ENCODE assay signal across 8 mouse cellular contexts in the genomic region with DNA sequence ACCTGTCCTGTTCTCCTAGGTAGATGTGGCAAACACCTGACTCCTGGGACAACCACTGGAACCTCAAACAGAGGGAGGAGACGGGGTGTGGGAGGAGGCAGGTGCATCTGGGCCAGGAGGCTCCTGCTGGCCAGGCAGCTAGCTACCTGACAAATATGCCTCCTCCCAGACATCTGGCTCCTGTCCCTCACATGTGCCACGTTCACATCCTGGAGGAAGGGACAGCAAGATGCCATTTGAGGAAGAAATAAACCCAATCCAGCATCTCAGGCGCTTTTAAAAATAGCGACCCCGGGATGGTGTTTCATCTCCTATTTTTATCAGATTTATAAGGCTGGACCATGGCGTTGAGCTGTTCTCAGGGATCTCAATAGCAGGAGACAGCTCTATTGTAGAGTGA. TPM values are rescaled to one million over a fixed set of nuclear protein-coding genes. Genes with fewer than 3 reads are reported as not detected.
DNase-seq lines count a peak whose midpoint lies in the region; ATAC-seq lines count a peak whose summit lies in the region.

Gene St3gal4 (minus strand): TSS at position 101 of the 400 bp plus-strand sequence.

- DNase-seq in left cerebral cortex, adult 18-20 months (ENCODE audit: low spot score in 2 of 2): no peak
- no peak for DNase-seq in left cerebral cortex, adult 9 months (ENCODE audit: low spot score in 2 of 2)
- no peak for DNase-seq in heart, postnatal 10 days
- no peak for DNase-seq in limb, embryonic 11.5 days (ENCODE audit: low spot score)
- DNase-seq in yolk sac, embryonic 10.5 days (ENCODE audit: low spot score): no peak
- no peak for DNase-seq in natural killer cell, adult 2 months (ENCODE audit: low spot score in 2 of 2)

- H3K4me3 ChIP-seq in limb, embryonic 11.5 days (ENCODE audit: low read depth, low read length): no peak within 1 kb of the TSS
- no peak within 1 kb of the TSS for H3K4me3 ChIP-seq in stomach, embryonic 14.5 days (ENCODE audit: low read depth, low read length)

- intact Hi-C loops in heart, postnatal 10 days (cut with DNase I): no loop called here

- no peak within 1 kb of the TSS for H3K4me2 ChIP-seq in limb, embryonic 11.5 days (ENCODE audit: low read depth, severe bottlenecking)
- H3K4me2 ChIP-seq in stomach, embryonic 14.5 days (replicated peaks; ENCODE audit: low read depth, low read length): no peak within 1 kb of the TSS

- H3K36me3 ChIP-seq in limb, embryonic 11.5 days (ENCODE audit: control insufficient read depth, insufficient read depth, low read length): no peaks in the 10 kb centered on the region; the same call in 1 of the 2 replicates
- peaks cover 3% of the 10 kb centered on the region; the same call in 1 of the 2 replicates for H3K36me3 ChIP-seq in stomach, embryonic 14.5 days (ENCODE audit: control insufficient read depth, insufficient read depth, low read length)

- WGBS in limb, embryonic 11.5 days: 84% methylated on average over 6 of the region's 6 CpGs
- 83% methylated on average over 6 of the region's 6 CpGs for whole genome bisulfite sequencing in stomach, embryonic 14.5 days

- H3K27ac ChIP-seq in limb, embryonic 11.5 days (replicated peaks; ENCODE audit: low read depth, low read length): no peak within 1 kb of the TSS
- H3K27ac ChIP-seq in stomach, embryonic 14.5 days (ENCODE audit: low read length): no peak within 1 kb of the TSS; the same call in 1 of the 2 replicates

- no peak within 1 kb of the TSS for H3K9ac ChIP-seq in limb, embryonic 11.5 days (ENCODE audit: low read length)
- H3K9ac ChIP-seq in stomach, embryonic 14.5 days (replicated peaks; ENCODE audit: low read depth, low read length): no peak within 1 kb of the TSS

- no peak for ATAC-seq in common myeloid progenitor, adult 5-6 weeks (replicated peaks; ENCODE audit: low read depth, poor library complexity, severe bottlenecking)
- no peak for ATAC-seq in limb, embryonic 11.5 days (ENCODE audit: insufficient number of reproducible peaks, low FRiP score, low TSS enrichment, low read depth)
- ATAC-seq in stomach, embryonic 14.5 days (ENCODE audit: insufficient number of reproducible peaks, insufficient read depth, low FRiP score, low read depth): no peak

- H3K4me1 ChIP-seq in limb, embryonic 11.5 days (ENCODE audit: control insufficient read depth, insufficient read depth, low read length): peaks cover 20% of the 10 kb centered on the region
- peaks cover 15% of the 10 kb centered on the region; the same call in 1 of the 2 replicates for H3K4me1 ChIP-seq in stomach, embryonic 14.5 days (ENCODE audit: control insufficient read depth, insufficient read depth, low read length)

- no peaks in the 10 kb centered on the region for H3K27me3 ChIP-seq in limb, embryonic 11.5 days (ENCODE audit: control insufficient read depth, insufficient read depth, low read length)
- no peaks in the 10 kb centered on the region for H3K27me3 ChIP-seq in stomach, embryonic 14.5 days (ENCODE audit: control insufficient read depth, insufficient read depth, low read length)

- H3K9me3 ChIP-seq in limb, embryonic 11.5 days (ENCODE audit: control insufficient read depth, low read length): no peaks in the 10 kb centered on the region
- no peaks in the 10 kb centered on the region for H3K9me3 ChIP-seq in stomach, embryonic 14.5 days (ENCODE audit: control insufficient read depth, low read depth, low read length)

RNA-seq across cellular contexts. Expression of gene St3gal4, which starts in this region (rescaled TPM):
- 10 to 100 TPM; 26.7 to 29.7 TPM for total RNA-seq in left cerebral cortex, adult 18-20 months (2021)
- total RNA-seq in common myeloid progenitor, adult 5-6 weeks (2017): 25.2 and 26.5 TPM in 2 replicates
- 10 to 100 TPM; 33.9 to 43.2 TPM for total RNA-seq in heart, postnatal 10 days (2021)
- polyA plus RNA-seq in limb, embryonic 11.5 days (2014; fragmentation: Nextera tagmentation; extraction: Ambion mirVana): 23.8 and 25.6 TPM in 2 replicates
- polyA plus RNA-seq in stomach, embryonic 14.5 days (2014; fragmentation: Nextera tagmentation; extraction: Ambion mirVana): 24.4 and 24.6 TPM in 2 replicates
